Mouse (Mus musculus): ENCODE results near the gene Slc52a3.

Slc52a3 gene

GRCm38 (mm10) chr2:151996229-151997189, at the start of gene Slc52a3:
TSS of gene Slc52a3 (plus strand) at chr2:151996511.
- peak; percentile 92 for DNase-seq

- no peak for DNase-seq
These were observed 48.7 kb upstream of the Slc52a3 start for GRCm38 (mm10) chr2:151947617-151948016.

GRCm38 (mm10) chr2:151948311-151948710, 48.0 kb upstream of the Slc52a3 start:
- DNase-seq: no peak

- DNase-seq: no peak
These were observed 47.1 kb upstream of the Slc52a3 start for GRCm38 (mm10) chr2:151949082-151949774.

GRCm38 (mm10) chr2:151953665-151954064, 42.6 kb upstream of the Slc52a3 start:
- DNase-seq: no peak

- DNase-seq: no peak
These were observed 39.7 kb upstream of the Slc52a3 start for GRCm38 (mm10) chr2:151956500-151957137.

- no peak for DNase-seq
These were observed 37.0 kb upstream of the Slc52a3 start for GRCm38 (mm10) chr2:151959274-151959673.

- no peak for DNase-seq
These were observed 34.8 kb upstream of the Slc52a3 start for GRCm38 (mm10) chr2:151961284-151962196.

- DNase-seq: no peak
These were observed 33.8 kb upstream of the Slc52a3 start for GRCm38 (mm10) chr2:151962474-151962873.

- no peak for DNase-seq
These were observed 33.0 kb upstream of the Slc52a3 start for GRCm38 (mm10) chr2:151963319-151963718.

- DNase-seq: no peak
These were observed 32.3 kb upstream of the Slc52a3 start for GRCm38 (mm10) chr2:151964052-151964451.

- no peak for DNase-seq
These were observed 29.0 kb upstream of the Slc52a3 start for GRCm38 (mm10) chr2:151967176-151967750.

- DNase-seq: no peak
These were observed 28.5 kb upstream of the Slc52a3 start for GRCm38 (mm10) chr2:151967792-151968191.

GRCm38 (mm10) chr2:151968451-151968850, 27.9 kb upstream of the Slc52a3 start:
- DNase-seq: no peak

- DNase-seq: no peak
These were observed 27.3 kb upstream of the Slc52a3 start for GRCm38 (mm10) chr2:151968986-151969385.

- DNase-seq: no peak
These were observed 26.9 kb upstream of the Slc52a3 start for GRCm38 (mm10) chr2:151969396-151969795.

GRCm38 (mm10) chr2:151970191-151971172, 25.8 kb upstream of the Slc52a3 start:
- peak; percentile 88 for DNase-seq

- no peak for DNase-seq
These were observed 24.6 kb upstream of the Slc52a3 start for GRCm38 (mm10) chr2:151971748-151972147.

- peak; percentile 57 for DNase-seq
These were observed 23.3 kb upstream of the Slc52a3 start for GRCm38 (mm10) chr2:151972880-151973594.
